ENCODE assay signal across 10 mouse cellular contexts in genomic region chr15:88618008-88618773, GRCm38 (mm10). TPM values are rescaled to one million over a fixed set of nuclear protein-coding genes. Genes with fewer than 3 reads are reported as not detected.
A peak's percentile ranks its signal among the peaks of the same experiment; 100 is the strongest.
DNase-seq lines count a peak whose midpoint lies in the region; ATAC-seq and TF ChIP-seq lines count a peak whose summit lies in the region.
"Had no signal": no experiment of that assay in that cellular context is flagged by ENCODE, and none has a peak within 500 bp of the region (broad histone marks: within the 10 kb centered on the region; RNA-seq: fewer than 3 reads in every experiment).

No protein-coding gene starts in this region.

- no peak overlapping the region for H3K4me3 ChIP-seq in heart, embryonic 11.5 days (ENCODE audit: low read depth, low read length)
- no peak overlapping the region for H3K4me3 ChIP-seq in hindbrain, embryonic 10.5 days
- H3K4me3 ChIP-seq in liver, embryonic 14.5 days (ENCODE audit: insufficient read depth in 1 of 2, low read depth in 2 of 2, low read length in 2 of 2): no peak overlapping the region
- H3K4me3 ChIP-seq: heart, embryonic 13.5 days had no signal

- no peak overlapping the region for H3K4me2 ChIP-seq in heart, embryonic 11.5 days
- H3K4me2 ChIP-seq in liver, embryonic 14.5 days (ENCODE audit: low read depth): no peak overlapping the region
- H3K4me2 ChIP-seq: heart, embryonic 13.5 days had no signal

- WGBS in heart, embryonic 11.5 days (ENCODE audit: insufficient replicate concordance): 64% methylated on average over 17 of the region's 17 CpGs
- 72% methylated on average over 17 of the region's 17 CpGs for WGBS in hindbrain, embryonic 10.5 days
- WGBS in liver, embryonic 14.5 days (ENCODE audit: insufficient replicate concordance): 72% methylated on average over 17 of the region's 17 CpGs

- 0 out of 2 replicates have a peak, but pooled peaks cover 2% of the 10 kb centered on the region for H3K27me3 ChIP-seq in heart, embryonic 11.5 days (ENCODE audit: control insufficient read depth, insufficient read depth, low read length)
- no peaks in the 10 kb centered on the region for H3K27me3 ChIP-seq in hindbrain, embryonic 10.5 days (ENCODE audit: insufficient read depth, poor library complexity, severe bottlenecking)
- no peaks in the 10 kb centered on the region for H3K27me3 ChIP-seq in liver, embryonic 14.5 days (ENCODE audit: control insufficient read depth, insufficient read depth, low read length)
- H3K27me3 ChIP-seq: heart, embryonic 13.5 days had no signal

- H3K36me3 ChIP-seq in heart, embryonic 11.5 days (ENCODE audit: control insufficient read depth, insufficient read depth, low read length): no peaks in the 10 kb centered on the region
- no peaks in the 10 kb centered on the region for H3K36me3 ChIP-seq in hindbrain, embryonic 10.5 days
- no peaks in the 10 kb centered on the region for H3K36me3 ChIP-seq in liver, embryonic 14.5 days (replicated peaks; ENCODE audit: control insufficient read depth, insufficient read depth, low read depth)
- H3K36me3 ChIP-seq: G1E; heart, embryonic 13.5 days had no signal

- no peaks in the 10 kb centered on the region for H3K4me1 ChIP-seq in heart, embryonic 11.5 days (ENCODE audit: control insufficient read depth, insufficient read depth, low read length)
- peaks cover 3% of the 10 kb centered on the region; the same call in 1 of the 2 replicates for H3K4me1 ChIP-seq in hindbrain, embryonic 10.5 days (replicated peaks)
- H3K4me1 ChIP-seq in liver, embryonic 14.5 days (replicated peaks; ENCODE audit: control insufficient read depth in 2 of 2, insufficient read depth in 2 of 2, low read length in 1 of 2): no peaks in the 10 kb centered on the region
- H3K4me1 ChIP-seq: heart, embryonic 13.5 days had no signal

- H3K9ac ChIP-seq in heart, embryonic 11.5 days (ENCODE audit: low read depth, low read length): no peak overlapping the region
- no peak overlapping the region for H3K9ac ChIP-seq in liver, embryonic 14.5 days (replicated peaks)
- H3K9ac ChIP-seq: heart, embryonic 13.5 days had no signal

- peak; percentile 17; the same call in 1 of the 2 replicates for TF ChIP-seq CTCF in liver, embryonic 14.5 days (IDR thresholded peaks at IDR 0.05; ENCODE audit: low read depth)

- peak; percentile 3 to 24 for DNase-seq in heart, postnatal 10 days
- DNase-seq in ES-CJ7 (ENCODE audit: low read depth, low spot score): peak; percentile 28
- peak; percentile 92 for DNase-seq in cerebellum, adult 9-11 months
- peak; percentile 50 for DNase-seq in hindbrain, embryonic 10.5 days (ENCODE audit: low spot score)
- DNase-seq in liver, embryonic 14.5 days (ENCODE audit: low read depth in 3 of 3, low spot score in 3 of 3): no peak
- no peak for DNase-seq in natural killer cell, adult 2 months (ENCODE audit: low spot score in 2 of 2)
- no peak for DNase-seq in heart, postnatal 36 days

- no peak overlapping the region for H3K27ac ChIP-seq in heart, embryonic 11.5 days (ENCODE audit: low read depth, low read length)
- H3K27ac ChIP-seq in hindbrain, embryonic 10.5 days: no peak overlapping the region
- no peak overlapping the region for H3K27ac ChIP-seq in liver, embryonic 14.5 days
- H3K27ac ChIP-seq: heart, embryonic 13.5 days had no signal

- no peaks in the 10 kb centered on the region for H3K9me3 ChIP-seq in heart, embryonic 11.5 days (replicated peaks; ENCODE audit: control insufficient read depth, low read length)
- no peaks in the 10 kb centered on the region for H3K9me3 ChIP-seq in hindbrain, embryonic 10.5 days
- H3K9me3 ChIP-seq in liver, embryonic 14.5 days (ENCODE audit: control insufficient read depth, low read length): no peaks in the 10 kb centered on the region
- H3K9me3 ChIP-seq: heart, embryonic 13.5 days had no signal

- TF ChIP-seq EP300 in liver, embryonic 14.5 days (IDR thresholded peaks at IDR 0.05; ENCODE audit: low read depth): no peak

- ATAC-seq in heart, embryonic 11.5 days (replicated peaks; ENCODE audit: insufficient number of reproducible peaks, low FRiP score, low TSS enrichment): no peak
- ATAC-seq in liver, embryonic 14.5 days (ENCODE audit: insufficient read depth): no peak

- intact Hi-C loops in heart, postnatal 10 days (cut with DNase I): no loop called here
- intact Hi-C loops in heart, postnatal 36 days (cut with DNase I): no loop called here

RNA-seq across cellular contexts. Expression of gene Zdhhc25, which starts 18.1 kb away (rescaled TPM):
- total RNA-seq in heart, postnatal 10 days (2021): not detected
- polyA plus RNA-seq in heart, embryonic 11.5 days (2014; fragmentation: Nextera tagmentation; extraction: Ambion mirVana): not detected in 2 replicates
- polyA plus RNA-seq in hindbrain, embryonic 10.5 days (2016; fragmentation: Nextera tagmentation; extraction: Ambion mirVana): not detected in 2 replicates
- not detected in 2 replicates for polyA plus RNA-seq in liver, embryonic 14.5 days (2012; rRNA removed)
- not detected in 2 replicates for polyA plus RNA-seq in liver, embryonic 14.5 days (2014; fragmentation: Nextera tagmentation; extraction: Ambion mirVana)
- not detected for total RNA-seq in heart, postnatal 36 days (2021)
- polyA plus RNA-seq: G1E; heart, embryonic 13.5 days had no signal

Comparison
In these comparisons a context has a peak if more than half of its experiments do, and no peak if none do; other contexts are left out.
1. DNase-seq: peak in heart, postnatal 10 days (2 of 2), ES-CJ7 (single experiment), cerebellum, adult 9-11 months (single experiment) and hindbrain, embryonic 10.5 days (single experiment); none in liver, embryonic 14.5 days (0 of 3), natural killer cell, adult 2 months (0 of 2) and heart, postnatal 36 days (0 of 2).